Mouse (Mus musculus) forebrain, embryonic 10.5 days (tissue): Measurements from ENCODE around the gene Hemgn. TPM values are rescaled to one million over a fixed set of nuclear protein-coding genes. Genes with fewer than 3 reads are reported as not detected.

Experiments used
- DNase-seq: peaks from one replicate; pipeline ENCODE4 v3.0.0-alpha.2; 2017; ENCODE audit warnings: low spot score; ENCODE audit errors: extremely low spot score
- H3K27ac ChIP-seq: fragments of 300-500 bp; sonication (generic); 2 replicates; pipeline ENCODE4 v1.5.1; 2016; ENCODE audit warnings: mild to moderate bottlenecking
- H3K27me3 ChIP-seq: fragments of 300-500 bp; sonication (generic); 2 replicates; pipeline ENCODE4 v1.6.1; 2016; ENCODE audit warnings: mild to moderate bottlenecking; ENCODE audit not compliant: poor library complexity, severe bottlenecking
- H3K36me3 ChIP-seq: fragments of 300-500 bp; sonication (generic); replicated peaks from 2 replicates; pipeline ENCODE4 v1.6.1; 2016; ENCODE audit warnings: mild to moderate bottlenecking, moderate library complexity
- H3K4me1 ChIP-seq: fragments of 300-500 bp; sonication (generic); 2 replicates; pipeline ENCODE4 v1.6.1; 2016
- H3K4me3 ChIP-seq: fragments of 300-500 bp; sonication (generic); 2 replicates; pipeline ENCODE4 v1.5.1; 2016; ENCODE audit warnings: mild to moderate bottlenecking, moderate library complexity
- H3K9me3 ChIP-seq: fragments of 300-500 bp; sonication (generic); 2 replicates; pipeline ENCODE4 v1.6.1; 2016; ENCODE audit warnings: mild to moderate bottlenecking, moderate library complexity
- WGBS: fragments of 180-500 bp; shearing (Covaris S2); methylation state at CpG from one replicate; pipeline ENCODE4 v1.1.7; 2016; 5-methylcytosine and 5-hydroxymethylcytosine counted together
- polyA plus RNA-seq: library from polyadenylated mRNA; unstranded; fragments of >200 nt; fragmentation: Nextera tagmentation; extraction: Ambion mirVana; gene quantifications from 2 replicates; pipeline ENCODE4 v1.2.1, GENCODE M21; 2016

The Hemgn gene
- polyA plus RNA-seq, 1 experiment from 2014 or later, result 19.7 TPM

- Histone ChIP-seq H3K27me3 (peaks cover 80% of the 10 kb centered on the region), H3K4me3 (no peak overlapping the region), H3K36me3 (no peaks in the 10 kb centered on the region), H3K9me3 (peaks cover 8% of the 10 kb centered on the region), H3K27ac (no peak overlapping the region), H3K4me1 (peaks cover 35% of the 10 kb centered on the region)
- no peak for DNase-seq
- WGBS, result 59% methylated on average over 4 of the region's 4 CpGs
Observed at GRCm38 (mm10) chr4:46369070-46369469, 44.2 kb downstream of the Hemgn start.

GRCm38 (mm10) chr4:46367487-46367959, 45.8 kb downstream of the Hemgn start:
- no peaks in the 10 kb centered on the region for H3K36me3 ChIP-seq
- H3K27ac ChIP-seq, result peak overlapping the region; percentile 3; the same call in 1 of the 2 replicates
- H3K4me1 ChIP-seq, result peaks cover 35% of the 10 kb centered on the region
- WGBS, result 10% methylated on average over 12 of the region's 12 CpGs
- H3K4me3 ChIP-seq, result no peak overlapping the region; the same call in 1 of the 2 replicates
- DNase-seq, result peak; percentile 63
- H3K9me3 ChIP-seq, result peaks cover 11% of the 10 kb centered on the region
- peaks cover 87% of the 10 kb centered on the region for H3K27me3 ChIP-seq

GRCm38 (mm10) chr4:46364360-46364759, 48.9 kb downstream of the Hemgn start:
- Histone ChIP-seq H3K27ac (no peak overlapping the region), H3K4me3 (no peak overlapping the region), H3K36me3 (no peaks in the 10 kb centered on the region), H3K4me1 (peaks cover 21% of the 10 kb centered on the region), H3K27me3 (peaks cover 63% of the 10 kb centered on the region), H3K9me3 (peaks cover 11% of the 10 kb centered on the region)
- no peak for DNase-seq
- WGBS, result 83% methylated on average over 2 of the region's 2 CpGs

- 75% methylated on average over 5 of the region's 5 CpGs for WGBS
- Histone ChIP-seq H3K4me3 (no peak overlapping the region), H3K36me3 (no peaks in the 10 kb centered on the region), H3K9me3 (peaks cover 7% of the 10 kb centered on the region), H3K27me3 (peaks cover 54% of the 10 kb centered on the region), H3K27ac (no peak overlapping the region), H3K4me1 (no peaks in the 10 kb centered on the region)
- DNase-seq, result no peak
Observed at GRCm38 (mm10) chr4:46361258-46361657, 52.0 kb downstream of the Hemgn start.

GRCm38 (mm10) chr4:46359539-46360253, 53.6 kb downstream of the Hemgn start:
- H3K9me3 ChIP-seq, result peaks cover 7% of the 10 kb centered on the region
- DNase-seq, result no peak
- peaks cover 54% of the 10 kb centered on the region for H3K27me3 ChIP-seq
- no peaks in the 10 kb centered on the region for H3K36me3 ChIP-seq
- no peak overlapping the region for H3K27ac ChIP-seq
- H3K4me1 ChIP-seq, result no peaks in the 10 kb centered on the region
- no peak overlapping the region for H3K4me3 ChIP-seq
- WGBS, result 88% methylated on average over 12 of the region's 12 CpGs

- peak; percentile 75 for DNase-seq
- H3K4me3 ChIP-seq, result no peak overlapping the region
- no peaks in the 10 kb centered on the region for H3K36me3 ChIP-seq
- peaks cover 16% of the 10 kb centered on the region for H3K4me1 ChIP-seq
- H3K27ac ChIP-seq, result no peak overlapping the region
- peaks cover 72% of the 10 kb centered on the region for H3K27me3 ChIP-seq
- 45% methylated on average over 12 of the region's 12 CpGs for WGBS
- H3K9me3 ChIP-seq, result no peaks in the 10 kb centered on the region
Observed at GRCm38 (mm10) chr4:46356351-46357133, 56.8 kb downstream of the Hemgn start.

GRCm38 (mm10) chr4:46353045-46353444, 60.3 kb downstream of the Hemgn start:
- Histone ChIP-seq H3K9me3 (no peaks in the 10 kb centered on the region), H3K36me3 (no peaks in the 10 kb centered on the region), H3K4me1 (peaks cover 17% of the 10 kb centered on the region), H3K27ac (no peak overlapping the region), H3K27me3 (peaks cover 97% of the 10 kb centered on the region), H3K4me3 (no peak overlapping the region)
- no peak for DNase-seq
- 5% methylated on average over 10 of the region's 10 CpGs for WGBS

GRCm38 (mm10) chr4:46349530-46349929, 63.8 kb downstream of the Hemgn start:
- Histone ChIP-seq H3K4me3 (no peak overlapping the region), H3K4me1 (peaks cover 30% of the 10 kb centered on the region), H3K36me3 (no peaks in the 10 kb centered on the region), H3K27me3 (peaks cover 100% of the 10 kb centered on the region), H3K27ac (no peak overlapping the region), H3K9me3 (no peaks in the 10 kb centered on the region)
- 40% methylated on average over 5 of the region's 5 CpGs for WGBS
- DNase-seq, result no peak

- Histone ChIP-seq H3K36me3 (no peaks in the 10 kb centered on the region), H3K27me3 (peaks cover 100% of the 10 kb centered on the region), H3K4me3 (no peak overlapping the region), H3K27ac (no peak overlapping the region), H3K4me1 (peaks cover 37% of the 10 kb centered on the region), H3K9me3 (no peaks in the 10 kb centered on the region)
- DNase-seq, result peak; percentile 31
- 17% methylated on average over 9 of the region's 9 CpGs for WGBS
Observed at GRCm38 (mm10) chr4:46348897-46349296, 64.4 kb downstream of the Hemgn start.

- H3K4me3 ChIP-seq, result no peak overlapping the region
Observed at GRCm38 (mm10) chr4:46347580-46348515, 65.5 kb downstream of the Hemgn start.

GRCm38 (mm10) chr4:46347141-46347540, 66.2 kb downstream of the Hemgn start:
- H3K27me3 ChIP-seq, result peaks cover 100% of the 10 kb centered on the region
- H3K27ac ChIP-seq, result no peak overlapping the region
- peaks cover 36% of the 10 kb centered on the region for H3K4me1 ChIP-seq
- H3K36me3 ChIP-seq, result no peaks in the 10 kb centered on the region
- DNase-seq, result no peak
- 8% methylated on average over 4 of the region's 4 CpGs for WGBS
- no peaks in the 10 kb centered on the region for H3K9me3 ChIP-seq
- H3K4me3 ChIP-seq, result no peak overlapping the region

More at GRCm38 (mm10) chr4:46347580-46348515, 65.5 kb downstream of the Hemgn start:
- no peak overlapping the region for H3K27ac ChIP-seq
- no peaks in the 10 kb centered on the region for H3K9me3 ChIP-seq
- no peaks in the 10 kb centered on the region for H3K36me3 ChIP-seq
- 1% methylated on average over 41 of the region's 41 CpGs for WGBS
- peaks cover 36% of the 10 kb centered on the region for H3K4me1 ChIP-seq
- peaks cover 100% of the 10 kb centered on the region for H3K27me3 ChIP-seq
- peak; percentile 52 for DNase-seq

- Histone ChIP-seq H3K27ac (no peak overlapping the region), H3K4me1 (peaks cover 38% of the 10 kb centered on the region), H3K27me3 (peaks cover 100% of the 10 kb centered on the region), H3K4me3 (no peak overlapping the region), H3K9me3 (no peaks in the 10 kb centered on the region), H3K36me3 (no peaks in the 10 kb centered on the region)
- WGBS, result 24% methylated on average over 6 of the region's 6 CpGs
- no peak for DNase-seq
Observed at GRCm38 (mm10) chr4:46346221-46346620, 67.1 kb downstream of the Hemgn start.
